Mouse (Mus musculus) megakaryocyte, embryonic 14.5 days (primary cell): ENCODE measurements around the gene Gm5114. TPM values are rescaled to one million over a fixed set of nuclear protein-coding genes. Genes with fewer than 3 reads are reported as not detected.
A peak's percentile ranks its signal among the peaks of the same experiment; 100 is the strongest.
"Not testable (repeated sequence)": the region's sequence is repeated elsewhere in the genome, so short reads cannot be mapped to it uniquely, and the experiment has no call there.

Source experiments
- H3K27me3 ChIP-seq: replicated peaks from 2 replicates; pipeline ENCODE3; 2012; ENCODE audit warnings: inconsistent platforms
- H3K36me3 ChIP-seq: replicated peaks from 2 replicates; pipeline ENCODE3; 2012; ENCODE audit warnings: low read length, inconsistent platforms, mixed read lengths
- H3K4me1 ChIP-seq: 2 replicates; pipeline ENCODE4 v1.6.1; 2012; ENCODE audit warnings: inconsistent platforms
- H3K4me3 ChIP-seq: replicated peaks from 2 replicates; pipeline ENCODE3; 2012; ENCODE audit warnings: moderate library complexity, mild to moderate bottlenecking, inconsistent platforms
- H3K9me3 ChIP-seq: 2 replicates; pipeline ENCODE4 v1.6.1; 2012; ENCODE audit warnings: inconsistent platforms
- FLI1 ChIP-seq: IDR thresholded peaks from 2 replicates; pipeline ENCODE4 v1.6.1; 2012; ENCODE audit warnings: low read length, inconsistent platforms, mixed read lengths
- GATA1 ChIP-seq: IDR thresholded peaks from 3 replicates; pipeline ENCODE4 v1.6.1; 2012; ENCODE audit warnings: mixed read lengths, low read length, inconsistent platforms, borderline replicate concordance
- polyA plus RNA-seq: library from polyadenylated mRNA; stranded (reverse); fragments of >175 nt; gene quantifications from 2 replicates; pipeline ENCODE4 v1.2.3, GENCODE M21; 2012; ENCODE audit warnings: low replicate concordance; ENCODE audit not compliant: insufficient read depth

The Gm5114 gene
- not detected in 2 replicates for polyA plus RNA-seq

GRCm38 (mm10) chr7:39413060-39413459 lies at the start of gene Gm5114:
Gm5114 (minus strand) TSS chr7:39413160.
- H3K4me1 ChIP-seq, H3K27me3 ChIP-seq, H3K4me3 ChIP-seq, H3K36me3 ChIP-seq, H3K9me3 ChIP-seq: not testable (repeated sequence)

DNA sequence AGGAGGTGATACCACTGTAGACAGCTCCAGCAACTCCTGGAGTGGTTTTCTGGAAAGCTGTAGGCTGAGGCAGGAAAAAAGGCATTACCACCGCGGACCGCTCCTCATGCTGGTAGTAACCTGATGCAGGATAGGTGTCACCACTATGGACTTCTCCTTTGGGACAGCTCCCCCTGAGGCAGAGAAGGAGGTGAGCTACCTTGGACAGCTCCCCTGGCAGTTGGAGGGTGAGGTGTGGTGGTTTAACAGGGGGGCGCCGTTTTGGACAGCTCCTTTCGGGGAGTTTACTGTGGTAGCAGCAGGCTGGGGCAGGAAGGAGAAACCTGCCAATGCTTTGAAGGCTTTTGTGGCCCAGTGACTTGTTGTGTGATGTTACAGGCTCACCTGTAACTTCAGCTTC lies 42.8 kb upstream of the Gm5114 start:
- Histone ChIP-seq H3K4me1 (no peaks in the 10 kb centered on the region; the same call in 1 of the 2 replicates), H3K4me3 (no peak overlapping the region), H3K36me3 (peaks cover 4% of the 10 kb centered on the region), H3K27me3 (no peaks in the 10 kb centered on the region), H3K9me3 (peaks cover 3% of the 10 kb centered on the region; the same call in 1 of the 2 replicates)
- no peak for TF ChIP-seq GATA1
- TF ChIP-seq FLI1, result no peak

DNA sequence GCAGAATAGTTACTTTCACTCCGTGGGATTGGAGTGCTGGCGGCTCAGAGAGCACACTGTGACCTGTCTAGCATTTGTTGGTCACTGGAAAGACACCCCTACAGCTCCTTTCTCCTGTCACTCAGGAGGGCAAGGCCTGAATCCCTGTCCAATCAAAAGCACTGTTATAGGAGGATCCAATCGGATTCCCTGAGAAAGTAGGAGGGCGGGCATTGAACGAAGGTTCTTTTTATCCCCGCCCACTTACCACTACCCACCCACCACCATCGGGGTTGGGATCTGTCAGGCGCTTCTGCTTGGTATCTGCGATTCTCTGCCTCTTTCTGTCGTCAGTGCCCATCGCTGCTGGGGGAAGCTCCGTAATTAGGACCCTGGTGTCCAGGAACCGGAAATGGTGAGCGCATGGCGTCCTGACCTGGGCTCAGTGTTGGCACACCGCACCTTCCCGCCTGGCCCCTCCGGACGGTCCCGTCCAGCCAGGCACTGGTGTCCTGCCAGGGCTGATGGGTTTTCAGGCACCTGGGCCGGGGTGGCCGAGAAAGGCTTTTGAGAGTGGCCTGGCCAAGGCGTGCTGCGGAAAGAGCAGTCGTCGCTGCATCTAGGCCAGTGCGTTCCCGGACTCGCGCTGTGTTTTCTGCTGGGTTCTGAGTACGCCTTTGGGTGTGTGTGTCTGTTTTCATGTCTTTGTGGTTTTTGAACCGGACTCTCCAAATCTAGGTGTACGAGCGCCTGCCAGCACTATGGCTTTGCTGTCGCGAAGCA lies 36.5 kb upstream of the Gm5114 start:
- H3K27me3 ChIP-seq, result peaks cover 5% of the 10 kb centered on the region
- peaks cover 7% of the 10 kb centered on the region for H3K9me3 ChIP-seq
- H3K4me3 ChIP-seq, result peak overlapping the region; percentile 92
- TF ChIP-seq FLI1 (no peak), GATA1 (no peak)
- H3K4me1 ChIP-seq, result peaks cover 13% of the 10 kb centered on the region
- H3K36me3 ChIP-seq, result no peaks in the 10 kb centered on the region

DNA sequence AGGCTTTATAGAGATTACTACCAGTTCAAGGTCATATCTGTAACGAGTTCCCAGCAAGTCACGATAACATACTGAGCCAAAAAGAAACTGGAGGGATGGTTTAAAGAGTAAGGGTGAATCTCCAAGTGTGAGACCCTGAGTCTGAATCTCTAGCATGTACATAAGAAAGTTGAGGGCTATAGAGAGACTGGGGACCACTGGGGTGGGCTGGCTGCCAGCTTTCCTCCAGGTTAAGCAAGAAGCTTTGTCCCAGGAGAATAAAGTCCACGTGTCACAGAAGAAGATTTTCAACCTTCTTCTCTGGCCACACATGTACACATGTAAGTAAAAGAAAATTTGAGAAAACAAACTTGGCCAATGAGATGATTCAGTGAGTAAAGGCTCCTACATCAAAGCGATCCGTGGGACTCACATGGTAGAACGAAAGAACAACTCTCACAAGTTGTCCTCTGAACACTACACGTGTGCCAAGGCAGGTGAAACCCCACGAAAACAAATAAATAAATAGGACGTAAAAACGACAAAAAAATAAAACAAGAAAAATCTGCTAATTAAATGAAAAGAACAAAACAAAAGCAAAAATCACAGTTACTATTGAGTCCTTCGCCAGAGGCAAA lies 35.8 kb upstream of the Gm5114 start:
- Histone ChIP-seq H3K27me3 (peaks cover 5% of the 10 kb centered on the region), H3K4me3 (peak overlapping the region; percentile 92), H3K9me3 (peaks cover 7% of the 10 kb centered on the region), H3K4me1 (peaks cover 13% of the 10 kb centered on the region), H3K36me3 (no peaks in the 10 kb centered on the region)
- TF ChIP-seq GATA1 (no peak), FLI1 (no peak)

- no peak for TF ChIP-seq FLI1
- TF ChIP-seq GATA1, result no peak
- H3K4me1 ChIP-seq, result peaks cover 10% of the 10 kb centered on the region
- H3K4me3 ChIP-seq, result no peak overlapping the region
- no peaks in the 10 kb centered on the region for H3K36me3 ChIP-seq
- peaks cover 5% of the 10 kb centered on the region for H3K27me3 ChIP-seq
- H3K9me3 ChIP-seq, result peaks cover 9% of the 10 kb centered on the region
Measured at GRCm38 (mm10) chr7:39441237-39441636, 28.3 kb upstream of the Gm5114 start.

DNA sequence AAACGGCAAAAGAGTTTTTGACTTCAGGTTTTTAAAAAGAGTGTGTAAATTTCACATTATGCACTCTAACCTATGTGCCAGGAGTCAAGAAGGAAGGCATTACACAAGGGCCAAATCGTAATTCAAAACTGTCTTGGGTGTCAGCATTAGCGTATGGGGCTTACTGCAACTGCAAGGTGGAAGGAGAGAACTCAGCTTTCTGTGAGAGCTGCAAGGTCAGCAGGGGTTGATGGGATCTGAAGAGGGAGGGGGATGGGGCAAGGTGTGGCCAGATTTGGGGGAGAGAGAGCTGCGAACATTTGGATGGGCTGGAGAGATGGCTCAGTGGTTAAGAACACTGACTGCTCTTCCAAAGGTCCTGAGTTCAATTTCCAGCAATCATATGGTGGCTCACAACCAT lies 27.4 kb upstream of the Gm5114 start:
- no peak for TF ChIP-seq GATA1
- no peak for TF ChIP-seq FLI1
- H3K27me3 ChIP-seq, result peaks cover 4% of the 10 kb centered on the region
- no peaks in the 10 kb centered on the region for H3K36me3 ChIP-seq
- H3K4me3 ChIP-seq, result no peak overlapping the region
- peaks cover 9% of the 10 kb centered on the region; the same call in 1 of the 2 replicates for H3K4me1 ChIP-seq
- peaks cover 11% of the 10 kb centered on the region for H3K9me3 ChIP-seq

Other genes with a start within 250 kb of the Gm5114 start
- gene Zfp619, start 104.6 kb upstream of the Gm5114 start, polyA plus RNA-seq, result not detected in 2 replicates